Mouse (Mus musculus) ovary, adult 18-20 months (tissue): ENCODE data around the gene Pex11b.
"Not testable (repeated sequence)": the region's sequence is repeated elsewhere in the genome, so short reads cannot be mapped to it uniquely, and the experiment has no call there.

ENCODE experiments used
- DNase-seq: peaks from one replicate; pipeline ENCODE4 v3.0.0; 2022; ENCODE audit warnings: low spot score, mixed read lengths

Gene Pex11b

GRCm38 (mm10) chr3:96634928-96635879, at the start of gene Pex11b, which contains the start of gene Gm42957:
TSS of gene Pex11b (plus strand) at chr3:96635376.
TSS of gene Gm42957 (plus strand) at chr3:96635474.
- peak; percentile 89 for DNase-seq

- DNase-seq, result no peak
These were observed 44.5 kb upstream of the Pex11b start for GRCm38 (mm10) chr3:96590657-96591056.

- DNase-seq, result no peak
These were observed 41.8 kb upstream of the Pex11b start for GRCm38 (mm10) chr3:96593374-96593773.

- peak; percentile 88 for DNase-seq
These were observed 41.2 kb upstream of the Pex11b start, which contains the start of gene Polr3gl for GRCm38 (mm10) chr3:96593790-96594560. TSS of gene Polr3gl (minus strand) at chr3:96594181.

- no peak for DNase-seq
These were observed 40.3 kb upstream of the Pex11b start for GRCm38 (mm10) chr3:96594851-96595250.

GRCm38 (mm10) chr3:96595661-96596060, 39.5 kb upstream of the Pex11b start:
- DNase-seq, result no peak

GRCm38 (mm10) chr3:96596228-96596707, 38.9 kb upstream of the Pex11b start, which contains the start of gene Ankrd34a:
TSS of gene Ankrd34a (plus strand) at chr3:96596636.
- no peak for DNase-seq

GRCm38 (mm10) chr3:96596855-96597254, 38.3 kb upstream of the Pex11b start:
- no peak for DNase-seq

GRCm38 (mm10) chr3:96597435-96597891, 37.7 kb upstream of the Pex11b start:
- DNase-seq, result no peak

- peak; percentile 62 for DNase-seq
These were observed 36.8 kb upstream of the Pex11b start for GRCm38 (mm10) chr3:96598156-96599068.

- no peak for DNase-seq
These were observed 36.1 kb upstream of the Pex11b start for GRCm38 (mm10) chr3:96599069-96599393.

GRCm38 (mm10) chr3:96599411-96599810, 35.8 kb upstream of the Pex11b start:
- DNase-seq, result no peak

- peak; percentile 95 for DNase-seq
These were observed 34.4 kb upstream of the Pex11b start, which contains the start of gene Lix1l for GRCm38 (mm10) chr3:96600639-96601250. TSS of gene Lix1l (plus strand) at chr3:96601149.

- DNase-seq, result peak; percentile 78
These were observed 33.9 kb upstream of the Pex11b start for GRCm38 (mm10) chr3:96601251-96601787.

- peak; percentile 38 for DNase-seq
These were observed 33.1 kb upstream of the Pex11b start for GRCm38 (mm10) chr3:96601941-96602703.

- DNase-seq, result no peak
These were observed 32.5 kb upstream of the Pex11b start for GRCm38 (mm10) chr3:96602704-96603084.

GRCm38 (mm10) chr3:96603311-96603710, 31.9 kb upstream of the Pex11b start:
- DNase-seq, result peak; percentile 36

- not testable (repeated sequence) for DNase-seq
These were observed 29.2 kb upstream of the Pex11b start for GRCm38 (mm10) chr3:96606007-96606406.

- no peak for DNase-seq
These were observed 28.6 kb upstream of the Pex11b start for GRCm38 (mm10) chr3:96606618-96607017.

GRCm38 (mm10) chr3:96617941-96618340, 17.2 kb upstream of the Pex11b start:
- no peak for DNase-seq
